Comparison of ENCODE assay signal across 15 mouse cellular contexts in genomic region chr5:112317328-112317727, GRCm38 (mm10). TPM values are rescaled to one million over a fixed set of nuclear protein-coding genes. Genes with fewer than 3 reads are reported as not detected.
A peak's percentile ranks its signal among the peaks of the same experiment; 100 is the strongest.
DNase-seq lines count a peak whose midpoint lies in the region; ATAC-seq lines count a peak whose summit lies in the region.
"Had no signal": no experiment of that assay in that cellular context is flagged by ENCODE, and none has a peak within 500 bp of the region (broad histone marks: within the 10 kb centered on the region; RNA-seq: fewer than 3 reads in every experiment).

No protein-coding gene starts in this region.

- 0 out of 2 replicates have a peak overlapping the region, but pooled peaks have one; percentile 11 for H3K27ac ChIP-seq in embryonic facial prominence, embryonic 12.5 days
- no peak overlapping the region for H3K27ac ChIP-seq in embryonic facial prominence, embryonic 10.5 days (replicated peaks)
- H3K27ac ChIP-seq in forebrain, embryonic 11.5 days (ENCODE audit: low read depth, low read length), result no peak overlapping the region
- H3K27ac ChIP-seq: forebrain, embryonic 13.5 days; limb, embryonic 15.5 days had no signal

- H3K9me3 ChIP-seq in embryonic facial prominence, embryonic 12.5 days, result no peaks in the 10 kb centered on the region
- H3K9me3 ChIP-seq in embryonic facial prominence, embryonic 10.5 days, result no peaks in the 10 kb centered on the region
- H3K9me3 ChIP-seq in forebrain, embryonic 11.5 days (ENCODE audit: control insufficient read depth, low read length), result no peaks in the 10 kb centered on the region
- H3K9me3 ChIP-seq: forebrain, embryonic 13.5 days; G1E; limb, embryonic 15.5 days had no signal

- no peaks in the 10 kb centered on the region for H3K4me1 ChIP-seq in embryonic facial prominence, embryonic 12.5 days
- H3K4me1 ChIP-seq in embryonic facial prominence, embryonic 10.5 days, result peaks cover 3% of the 10 kb centered on the region; the same call in 1 of the 2 replicates
- no peaks in the 10 kb centered on the region; the same call in 1 of the 2 replicates for H3K4me1 ChIP-seq in forebrain, embryonic 11.5 days (replicated peaks; ENCODE audit: control insufficient read depth, insufficient read depth, low read length)
- H3K4me1 ChIP-seq: forebrain, embryonic 13.5 days; limb, embryonic 15.5 days had no signal

- no peak overlapping the region for H3K4me3 ChIP-seq in embryonic facial prominence, embryonic 12.5 days
- H3K4me3 ChIP-seq in embryonic facial prominence, embryonic 10.5 days, result no peak overlapping the region
- no peak overlapping the region for H3K4me3 ChIP-seq in forebrain, embryonic 11.5 days (ENCODE audit: low read depth, low read length)
- H3K4me3 ChIP-seq: forebrain, embryonic 13.5 days; limb, embryonic 15.5 days had no signal

- no peak overlapping the region for H3K9ac ChIP-seq in embryonic facial prominence, embryonic 12.5 days
- H3K9ac ChIP-seq in forebrain, embryonic 11.5 days (ENCODE audit: low read length), result no peak overlapping the region
- H3K9ac ChIP-seq: forebrain, embryonic 13.5 days had no signal

- ATAC-seq in embryonic facial prominence, embryonic 12.5 days (ENCODE audit: insufficient number of reproducible peaks, insufficient read depth, low FRiP score, low TSS enrichment), result no peak
- ATAC-seq in forebrain, embryonic 11.5 days (replicated peaks; ENCODE audit: low FRiP score), result no peak
- ATAC-seq: activated CD4-positive, CD25-positive, alpha-beta regulatory T cell, adult 4 months; forebrain, embryonic 13.5 days had no signal

- intact Hi-C loops in heart, postnatal 14 days (cut with DNase I), result no loop called here

- no peak overlapping the region for H3K4me2 ChIP-seq in embryonic facial prominence, embryonic 12.5 days (replicated peaks)
- H3K4me2 ChIP-seq in forebrain, embryonic 11.5 days (ENCODE audit: low read depth, low read length, severe bottlenecking), result no peak overlapping the region
- H3K4me2 ChIP-seq: forebrain, embryonic 13.5 days; limb, embryonic 15.5 days had no signal

- H3K36me3 ChIP-seq in embryonic facial prominence, embryonic 12.5 days, result peaks cover 37% of the 10 kb centered on the region
- peaks cover 36% of the 10 kb centered on the region for H3K36me3 ChIP-seq in embryonic facial prominence, embryonic 10.5 days (replicated peaks)
- no peaks in the 10 kb centered on the region; the same call in 1 of the 2 replicates for H3K36me3 ChIP-seq in forebrain, embryonic 11.5 days (ENCODE audit: control insufficient read depth, insufficient read depth, low read length)

- H3K27me3 ChIP-seq in embryonic facial prominence, embryonic 12.5 days, result no peaks in the 10 kb centered on the region
- no peaks in the 10 kb centered on the region for H3K27me3 ChIP-seq in embryonic facial prominence, embryonic 10.5 days (replicated peaks; ENCODE audit: low read depth, poor library complexity, severe bottlenecking)
- H3K27me3 ChIP-seq in forebrain, embryonic 11.5 days (ENCODE audit: control insufficient read depth, insufficient read depth, low read length), result no peaks in the 10 kb centered on the region
- H3K27me3 ChIP-seq: forebrain, embryonic 13.5 days; limb, embryonic 15.5 days had no signal

- 68% methylated on average over 5 of the region's 5 CpGs for WGBS in embryonic facial prominence, embryonic 12.5 days
- 60% methylated on average over 5 of the region's 5 CpGs for WGBS in embryonic facial prominence, embryonic 10.5 days
- WGBS in forebrain, embryonic 11.5 days, result 75% methylated on average over 5 of the region's 5 CpGs

- no peak for DNase-seq in embryonic facial prominence, embryonic 10.5 days (ENCODE audit: low spot score)
- DNase-seq in heart, adult 11 months, result peak; percentile 98
- DNase-seq in heart, postnatal 14 days, result peak; percentile 52 to 54
- peak; percentile 86 for DNase-seq in lung, postnatal 10 days
- no peak for DNase-seq in forebrain, embryonic 11.5 days (ENCODE audit: low spot score)
- DNase-seq in frontal cortex, postnatal 14 days (ENCODE audit: low spot score in 2 of 2), result no peak
- no peak for DNase-seq in adipocyte (ENCODE audit: low spot score)

RNA-seq across cellular contexts. Expression of gene Tfip11, which starts 8.8 kb away (rescaled TPM):
- polyA plus RNA-seq in embryonic facial prominence, embryonic 12.5 days (2016; fragmentation: Nextera tagmentation; extraction: Ambion mirVana), result 37.7 and 41.3 TPM in 2 replicates
- polyA plus RNA-seq in embryonic facial prominence, embryonic 10.5 days (2016; fragmentation: Nextera tagmentation; extraction: Ambion mirVana), result 41.3 and 42.5 TPM in 2 replicates
- 10 to 100 TPM; 18.8 to 19.5 TPM for total RNA-seq in heart, postnatal 14 days (2021)
- polyA plus RNA-seq in forebrain, embryonic 11.5 days (2014; fragmentation: Nextera tagmentation; extraction: Ambion mirVana), result 32.5 and 33.7 TPM in 2 replicates

RNA-seq across cellular contexts. Expression of gene Srrd, which starts 25.5 kb away (rescaled TPM):
- polyA plus RNA-seq in embryonic facial prominence, embryonic 12.5 days (2016; fragmentation: Nextera tagmentation; extraction: Ambion mirVana), result 54.2 and 57.1 TPM in 2 replicates
- 48.2 and 51.6 TPM in 2 replicates for polyA plus RNA-seq in embryonic facial prominence, embryonic 10.5 days (2016; fragmentation: Nextera tagmentation; extraction: Ambion mirVana)
- 1 to 10 TPM; 8.4 to 9.4 TPM for total RNA-seq in heart, postnatal 14 days (2021)
- 46.1 and 52.2 TPM in 2 replicates for polyA plus RNA-seq in forebrain, embryonic 11.5 days (2014; fragmentation: Nextera tagmentation; extraction: Ambion mirVana)

RNA-seq across cellular contexts. Expression of gene Hps4, which starts 25.6 kb away (rescaled TPM):
- polyA plus RNA-seq in embryonic facial prominence, embryonic 12.5 days (2016; fragmentation: Nextera tagmentation; extraction: Ambion mirVana), result 40.0 and 44.0 TPM in 2 replicates
- 36.1 and 36.9 TPM in 2 replicates for polyA plus RNA-seq in embryonic facial prominence, embryonic 10.5 days (2016; fragmentation: Nextera tagmentation; extraction: Ambion mirVana)
- total RNA-seq in heart, postnatal 14 days (2021), result 10 to 100 TPM; 14.6 to 15.9 TPM
- 32.9 and 35.4 TPM in 2 replicates for polyA plus RNA-seq in forebrain, embryonic 11.5 days (2014; fragmentation: Nextera tagmentation; extraction: Ambion mirVana)

RNA-seq across cellular contexts. Expression of gene Gm6583, which starts 38.5 kb away (rescaled TPM):
- 0.41 and 0.67 TPM in 2 replicates for polyA plus RNA-seq in embryonic facial prominence, embryonic 12.5 days (2016; fragmentation: Nextera tagmentation; extraction: Ambion mirVana)
- 0.28 and 0.30 TPM in 2 replicates for polyA plus RNA-seq in embryonic facial prominence, embryonic 10.5 days (2016; fragmentation: Nextera tagmentation; extraction: Ambion mirVana)
- total RNA-seq in heart, postnatal 14 days (2021), result under 1 TPM in 1 of 2 experiments, not detected in 1; 0.10 TPM
- 0.29 TPM in 1 of 2 replicates, not detected in the other for polyA plus RNA-seq in forebrain, embryonic 11.5 days (2014; fragmentation: Nextera tagmentation; extraction: Ambion mirVana)
- total RNA-seq: G1E; hematopoietic stem cell, adult 5-6 weeks; layer of hippocampus, postnatal 10 days had no signal
- polyA plus RNA-seq: activated CD4-positive, CD25-positive, alpha-beta regulatory T cell, adult 4 months; G1E; urinary bladder, adult 2 months had no signal

RNA-seq across cellular contexts. Expression of gene Tpst2, which starts 40.8 kb away (rescaled TPM):
- 33.9 and 36.4 TPM in 2 replicates for polyA plus RNA-seq in embryonic facial prominence, embryonic 12.5 days (2016; fragmentation: Nextera tagmentation; extraction: Ambion mirVana)
- 34.0 and 35.9 TPM in 2 replicates for polyA plus RNA-seq in embryonic facial prominence, embryonic 10.5 days (2016; fragmentation: Nextera tagmentation; extraction: Ambion mirVana)
- total RNA-seq in heart, postnatal 14 days (2021), result 10 to 100 TPM; 50.6 to 55.5 TPM
- polyA plus RNA-seq in forebrain, embryonic 11.5 days (2014; fragmentation: Nextera tagmentation; extraction: Ambion mirVana), result 30.9 and 34.3 TPM in 2 replicates

Comparison
In these comparisons a context has a peak if more than half of its experiments do, and no peak if none do; other contexts are left out.
1. DNase-seq: peak in heart, adult 11 months (single experiment), heart, postnatal 14 days (2 of 2) and lung, postnatal 10 days (single experiment); none in embryonic facial prominence, embryonic 10.5 days (single experiment), forebrain, embryonic 11.5 days (single experiment), frontal cortex, postnatal 14 days (0 of 2) and adipocyte (single experiment).